Mouse (Mus musculus) neural tube, embryonic 10.5 days (tissue): Measurements from ENCODE around the gene Rpl19.

Experiments used
- DNase-seq: peaks from one replicate; pipeline ENCODE4 v3.0.0-alpha.2; 2017; ENCODE audit warnings: low spot score; ENCODE audit errors: extremely low spot score

Gene Rpl19

GRCm38 (mm10) chr11:98052129-98052988, 25.8 kb downstream of the Rpl19 start:
- DNase-seq: peak; percentile 59

- DNase-seq: peak; percentile 91
These were observed 26.7 kb downstream of the Rpl19 start, which contains the start of gene Stac2 for GRCm38 (mm10) chr11:98052989-98053834. Gene Stac2, minus strand, starts transcription at chr11:98053462.

GRCm38 (mm10) chr11:98057466-98057865, 31.0 kb downstream of the Rpl19 start:
- no peak for DNase-seq

- DNase-seq: no peak
These were observed 31.5 kb downstream of the Rpl19 start for GRCm38 (mm10) chr11:98057998-98058397.

GRCm38 (mm10) chr11:98059662-98060061, 33.2 kb downstream of the Rpl19 start:
- DNase-seq: no peak

- no peak for DNase-seq
These were observed 33.7 kb downstream of the Rpl19 start for GRCm38 (mm10) chr11:98060104-98060692.

- no peak for DNase-seq
These were observed 34.9 kb downstream of the Rpl19 start for GRCm38 (mm10) chr11:98061441-98061840.

- no peak for DNase-seq
These were observed 35.5 kb downstream of the Rpl19 start for GRCm38 (mm10) chr11:98061904-98062562.

GRCm38 (mm10) chr11:98066201-98066600, 39.7 kb downstream of the Rpl19 start:
- no peak for DNase-seq

GRCm38 (mm10) chr11:98067255-98067654, 40.7 kb downstream of the Rpl19 start:
- DNase-seq: no peak

GRCm38 (mm10) chr11:98073442-98073841, 46.9 kb downstream of the Rpl19 start:
- DNase-seq: no peak

GRCm38 (mm10) chr11:98075195-98075808, 48.8 kb downstream of the Rpl19 start:
- DNase-seq: peak; percentile 92

GRCm38 (mm10) chr11:98077086-98077485, 50.6 kb downstream of the Rpl19 start:
- no peak for DNase-seq
